Mouse (Mus musculus): ENCODE measurements at regions not wholly inside any gene's neighbourhood (a gene's known extent, or its start where the extent isn't known, plus 50 kb on each side); places are given as distances from the start of the nearest gene placed in this dataset.
A peak's percentile ranks its signal among the peaks of the same experiment; 100 is the strongest.

GRCm38 (mm10) chr13:37468304-37469178 lies 123.5 kb downstream of the Ly86 start:
- no peak for ATAC-seq (ENCODE audit: insufficient number of reproducible peaks, low FRiP score, low TSS enrichment)

GRCm38 (mm10) chr13:37470230-37470907 lies 125.4 kb downstream of the Ly86 start:
- no peak for ATAC-seq (ENCODE audit: insufficient number of reproducible peaks, low FRiP score, low TSS enrichment)

GRCm38 (mm10) chr13:37473359-37473758 lies 128.4 kb downstream of the Ly86 start:
- ATAC-seq (ENCODE audit: insufficient number of reproducible peaks, low FRiP score, low TSS enrichment) = no peak

GRCm38 (mm10) chr13:37475804-37476203 lies 130.8 kb downstream of the Ly86 start:
- ATAC-seq (ENCODE audit: insufficient number of reproducible peaks, low FRiP score, low TSS enrichment) = no peak

GRCm38 (mm10) chr13:37476256-37477053 lies 131.4 kb downstream of the Ly86 start:
- ATAC-seq (ENCODE audit: insufficient number of reproducible peaks, low FRiP score, low TSS enrichment) = no peak

- ATAC-seq (ENCODE audit: insufficient number of reproducible peaks, low FRiP score, low TSS enrichment) = no peak
Observed at GRCm38 (mm10) chr13:37477342-37477741, 132.3 kb downstream of the Ly86 start.

GRCm38 (mm10) chr13:37477749-37478548 lies 132.9 kb downstream of the Ly86 start:
- ATAC-seq (ENCODE audit: insufficient number of reproducible peaks, low FRiP score, low TSS enrichment) = no peak

GRCm38 (mm10) chr13:37479182-37479691 lies 134.2 kb downstream of the Ly86 start:
- no peak for ATAC-seq (ENCODE audit: insufficient number of reproducible peaks, low FRiP score, low TSS enrichment)

GRCm38 (mm10) chr13:37481514-37481913 lies 136.5 kb downstream of the Ly86 start:
- no peak for ATAC-seq (ENCODE audit: insufficient number of reproducible peaks, low FRiP score, low TSS enrichment)

GRCm38 (mm10) chr13:37482038-37482437 lies 137.0 kb downstream of the Ly86 start:
- no peak for ATAC-seq (ENCODE audit: insufficient number of reproducible peaks, low FRiP score, low TSS enrichment)

GRCm38 (mm10) chr13:37482589-37482988 lies 137.6 kb downstream of the Ly86 start:
- ATAC-seq (ENCODE audit: insufficient number of reproducible peaks, low FRiP score, low TSS enrichment) = 0 out of 2 replicates have a peak, but pooled peaks have one; percentile 39

- ATAC-seq (ENCODE audit: insufficient number of reproducible peaks, low FRiP score, low TSS enrichment) = peak; percentile 52
Observed at GRCm38 (mm10) chr13:37483010-37483855, 138.2 kb downstream of the Ly86 start.

GRCm38 (mm10) chr13:37484631-37485030 lies 139.6 kb downstream of the Ly86 start:
- ATAC-seq (ENCODE audit: insufficient number of reproducible peaks, low FRiP score, low TSS enrichment) = no peak

GRCm38 (mm10) chr13:37492115-37493001 lies 147.3 kb downstream of the Ly86 start:
- ATAC-seq (ENCODE audit: insufficient number of reproducible peaks, low FRiP score, low TSS enrichment) = no peak

GRCm38 (mm10) chr13:37493331-37493730 lies 148.3 kb downstream of the Ly86 start:
- no peak for ATAC-seq (ENCODE audit: insufficient number of reproducible peaks, low FRiP score, low TSS enrichment)

- no peak for ATAC-seq (ENCODE audit: insufficient number of reproducible peaks, low FRiP score, low TSS enrichment)
Observed at GRCm38 (mm10) chr13:37495272-37495932, 150.4 kb downstream of the Ly86 start.

- ATAC-seq (ENCODE audit: insufficient number of reproducible peaks, low FRiP score, low TSS enrichment) = no peak
Observed at GRCm38 (mm10) chr13:37497986-37498385, 153.0 kb downstream of the Ly86 start.

Measured in cerebellum, adult (tissue).